Mouse (Mus musculus) G1E (cell line): ENCODE measurements around the gene Fam161b.

Experiments used
- CTCF ChIP-seq: IDR thresholded peaks from 2 replicates; pipeline ENCODE4 v1.5.1; 2012; ENCODE audit warnings: low read depth, low read length, inconsistent platforms, mixed read lengths
- GATA1 ChIP-seq: IDR thresholded peaks from 2 replicates; pipeline ENCODE4 v1.6.1; 2012; ENCODE audit warnings: borderline replicate concordance, low read length, inconsistent platforms, mixed read lengths
- POLR2AphosphoS5 ChIP-seq: IDR thresholded peaks from 2 replicates; pipeline ENCODE4 v1.6.1; 2012; ENCODE audit warnings: low read depth, low read length, inconsistent platforms; ENCODE audit not compliant: insufficient replicate concordance
- TAL1 ChIP-seq: conservative IDR thresholded peaks from 2 replicates; pipeline ENCODE4 v1.6.1; 2012; ENCODE audit warnings: low read depth, low read length, inconsistent platforms, mixed read lengths

GRCm38 (mm10) chr12:84316721-84317621 lies 44.7 kb downstream of the Fam161b start, which contains the start of gene Zfp410:
- TF ChIP-seq CTCF: no peak
- no peak for TF ChIP-seq POLR2AphosphoS5
- no peak for TF ChIP-seq TAL1
- no peak for TF ChIP-seq GATA1
